Mouse (Mus musculus) liver, embryonic 14.5 days (tissue): Measurements from ENCODE around the gene Ccne1.

ENCODE experiments used
- CTCF ChIP-seq: IDR thresholded peaks from 2 replicates; pipeline ENCODE4 v1.5.1; 2016; ENCODE audit warnings: antibody characterized with exemption, low read depth, control low read depth
- EP300 ChIP-seq: IDR thresholded peaks from 2 replicates; pipeline ENCODE4 v1.6.1; 2016; ENCODE audit warnings: antibody characterized with exemption, low read depth

- no peak for TF ChIP-seq EP300
- no peak for TF ChIP-seq CTCF
Observed at GRCm38 (mm10) chr7:38071065-38071464, 36.3 kb downstream of the Ccne1 start.
